Mouse (Mus musculus): ENCODE measurements at regions not wholly inside any gene's neighbourhood (a gene's known extent, or its start where the extent isn't known, plus 50 kb on each side); places are given as distances from the start of the nearest gene placed in this dataset.

- TF ChIP-seq CTCF (IDR thresholded peaks at IDR 0.05) (no peak), EP300 (IDR thresholded peaks at IDR 0.05) (no peak)
Observed at GRCm38 (mm10) chr2:133472966-133473744, 78.8 kb upstream of the Bmp2 start.

Measured in lung, postnatal 0 days (tissue).